8 mouse cellular contexts compared by ENCODE assay signal in the genomic region with DNA sequence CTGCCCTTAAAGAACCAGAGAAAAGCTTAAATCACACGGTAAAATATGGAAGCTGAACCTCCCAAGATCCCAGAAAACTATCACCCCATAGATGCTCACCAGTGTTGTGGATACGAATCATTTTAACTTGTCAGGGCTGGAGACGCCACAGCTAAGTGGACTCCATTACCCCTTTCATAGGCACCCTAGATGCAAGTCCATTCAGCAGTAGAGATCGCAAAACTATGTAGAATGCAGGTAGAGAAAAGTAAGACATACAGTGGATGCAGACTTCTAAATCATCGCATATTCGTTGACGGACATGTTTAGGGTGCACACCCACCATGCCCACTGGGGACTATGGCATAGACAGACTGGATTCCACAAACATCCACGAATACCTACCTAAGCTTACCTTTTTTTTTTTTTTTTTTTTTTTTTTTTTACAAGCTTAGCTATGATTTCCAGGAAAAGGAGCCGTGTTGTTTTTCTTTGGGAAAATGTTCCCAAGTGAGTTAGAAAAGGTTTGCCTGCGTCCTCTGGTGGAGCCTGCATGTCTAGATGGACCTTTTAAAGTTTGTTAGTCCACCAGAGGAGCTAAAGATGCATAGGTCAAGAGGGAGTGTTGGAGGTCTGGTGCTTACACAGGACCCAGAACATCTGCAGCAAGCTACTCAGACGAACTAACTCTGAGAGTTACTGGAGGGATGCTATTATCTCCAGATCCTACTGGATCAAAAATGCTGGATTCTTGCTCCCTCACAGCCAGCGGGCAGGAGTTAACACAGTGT. TPM values are rescaled to one million over a fixed set of nuclear protein-coding genes. Genes with fewer than 3 reads are reported as not detected.
DNase-seq lines count a peak whose midpoint lies in the region; ATAC-seq and TF ChIP-seq lines count a peak whose summit lies in the region.

No protein-coding gene starts in this region.

- DNase-seq in heart, postnatal 4 days: no peak
- DNase-seq in MEL (ENCODE audit: low read depth, low spot score): peak; percentile 62
- no peak for DNase-seq in liver, postnatal 0 days
- DNase-seq in urinary bladder, postnatal 25 days (ENCODE audit: low spot score): no peak
- DNase-seq in T-cell, adult 2 months (ENCODE audit: low spot score): no peak

- no peak overlapping the region for H3K27ac ChIP-seq in heart, embryonic 11.5 days (ENCODE audit: low read depth, low read length)
- peak overlapping the region; percentile 92 for H3K27ac ChIP-seq in MEL (ENCODE audit: control insufficient read depth, low read depth, low read length)
- H3K27ac ChIP-seq in hindbrain, embryonic 13.5 days: no peak overlapping the region
- H3K27ac ChIP-seq in liver, postnatal 0 days (ENCODE audit: low read depth): no peak overlapping the region

- H3K4me3 ChIP-seq in heart, embryonic 11.5 days (ENCODE audit: low read depth, low read length): peak overlapping the region; percentile 78
- H3K4me3 ChIP-seq in MEL (ENCODE audit: control insufficient read depth in 1 of 2, insufficient read depth in 1 of 2, low read depth in 2 of 2, low read length in 2 of 2): peak overlapping the region; percentile 77 to 83
- H3K4me3 ChIP-seq in hindbrain, embryonic 13.5 days: peak overlapping the region; percentile 70
- H3K4me3 ChIP-seq in liver, postnatal 0 days (ENCODE audit: low read depth, low read length): no peak overlapping the region

- no peak for TF ChIP-seq CTCF in MEL (IDR thresholded peaks at IDR 0.05 in 2 of 3, conservative IDR thresholded peaks at IDR 0.05 in 1 of 3; ENCODE audit: control insufficient read depth in 1 of 3, insufficient read depth in 1 of 3, low read depth in 2 of 3, low read length in 3 of 3, poor library complexity in 1 of 3, severe bottlenecking in 1 of 3)
- no peak; the same call in 1 of the 2 replicates for TF ChIP-seq CTCF in liver, postnatal 0 days (IDR thresholded peaks at IDR 0.05; ENCODE audit: low read depth)

- H3K9ac ChIP-seq in heart, embryonic 11.5 days (ENCODE audit: low read depth, low read length): peak overlapping the region; percentile 62; the same call in 1 of the 2 replicates
- H3K9ac ChIP-seq in MEL (ENCODE audit: control insufficient read depth, low read depth, low read length, poor library complexity, severe bottlenecking): peak overlapping the region; percentile 84
- H3K9ac ChIP-seq in hindbrain, embryonic 13.5 days: peak overlapping the region; percentile 76
- no peak overlapping the region for H3K9ac ChIP-seq in liver, postnatal 0 days (replicated peaks)

- peaks cover 15% of the 10 kb centered on the region; the same call in 1 of the 2 replicates for H3K4me1 ChIP-seq in heart, embryonic 11.5 days (ENCODE audit: control insufficient read depth, insufficient read depth, low read length)
- H3K4me1 ChIP-seq in MEL (ENCODE audit: control insufficient read depth in 1 of 2, insufficient read depth in 2 of 2, low read length in 2 of 2): peaks cover 20 to 21% of the 10 kb centered on the region in 2 experiments
- H3K4me1 ChIP-seq in hindbrain, embryonic 13.5 days (replicated peaks): peaks cover 38% of the 10 kb centered on the region
- H3K4me1 ChIP-seq in liver, postnatal 0 days (ENCODE audit: insufficient read depth): peaks cover 7% of the 10 kb centered on the region

- no peaks in the 10 kb centered on the region for H3K27me3 ChIP-seq in heart, embryonic 11.5 days (ENCODE audit: control insufficient read depth, insufficient read depth, low read length)
- no peaks in the 10 kb centered on the region for H3K27me3 ChIP-seq in MEL (ENCODE audit: control insufficient read depth in 1 of 2, insufficient read depth in 2 of 2, low read length in 2 of 2)
- 0 out of 2 replicates have a peak, but pooled peaks cover 4% of the 10 kb centered on the region for H3K27me3 ChIP-seq in hindbrain, embryonic 13.5 days
- peaks cover 25% of the 10 kb centered on the region for H3K27me3 ChIP-seq in liver, postnatal 0 days (ENCODE audit: insufficient read depth, low read length)

- WGBS in heart, embryonic 11.5 days (ENCODE audit: insufficient replicate concordance): 59% methylated on average over 12 of the region's 12 CpGs
- WGBS in hindbrain, embryonic 13.5 days: 76% methylated on average over 12 of the region's 12 CpGs
- WGBS in liver, postnatal 0 days (ENCODE audit: insufficient replicate concordance): 69% methylated on average over 12 of the region's 12 CpGs

- peak overlapping the region; percentile 95 for H3K4me2 ChIP-seq in heart, embryonic 11.5 days
- peak overlapping the region; percentile 84 for H3K4me2 ChIP-seq in hindbrain, embryonic 13.5 days
- H3K4me2 ChIP-seq in liver, postnatal 0 days (ENCODE audit: low read depth, low read length): peak overlapping the region; percentile 92

- no peak for TF ChIP-seq EP300 in MEL (IDR thresholded peaks at IDR 0.05; ENCODE audit: low read depth in 1 of 2, low read length in 2 of 2)
- no peak for TF ChIP-seq EP300 in liver, postnatal 0 days (IDR thresholded peaks at IDR 0.05; ENCODE audit: low read depth)

- H3K9me3 ChIP-seq in heart, embryonic 11.5 days (replicated peaks; ENCODE audit: control insufficient read depth, low read length): no peaks in the 10 kb centered on the region
- H3K9me3 ChIP-seq in MEL (replicated peaks; ENCODE audit: insufficient read depth, low read length): no peaks in the 10 kb centered on the region
- no peaks in the 10 kb centered on the region for H3K9me3 ChIP-seq in hindbrain, embryonic 13.5 days
- no peaks in the 10 kb centered on the region for H3K9me3 ChIP-seq in liver, postnatal 0 days (ENCODE audit: low read length)

- 0 out of 4 replicates have a peak, but pooled peaks of 1 of the 2 experiments have one; percentile 8 for TF ChIP-seq POLR2A in MEL (IDR thresholded peaks at IDR 0.05; ENCODE audit: control insufficient read depth in 1 of 2, insufficient read depth in 1 of 2, low read depth in 1 of 2, low read length in 2 of 2, poor library complexity in 1 of 2)

- peaks cover 63% of the 10 kb centered on the region for H3K79me2 ChIP-seq in MEL (ENCODE audit: control insufficient read depth, insufficient read depth, low read length, poor library complexity)

- ATAC-seq in heart, embryonic 11.5 days (replicated peaks; ENCODE audit: insufficient number of reproducible peaks, low FRiP score, low TSS enrichment): no peak
- ATAC-seq in hindbrain, embryonic 13.5 days (ENCODE audit: low FRiP score): no peak
- no peak for ATAC-seq in liver, postnatal 0 days
- ATAC-seq in frontal cortex, adult (ENCODE audit: low TSS enrichment): no peak

- no peaks in the 10 kb centered on the region for H3K36me3 ChIP-seq in heart, embryonic 11.5 days (ENCODE audit: control insufficient read depth, insufficient read depth, low read length)
- peaks cover 0 to 37% of the 10 kb centered on the region in 2 experiments; a peak in 3 of 4 replicates for H3K36me3 ChIP-seq in MEL (ENCODE audit: control insufficient read depth in 1 of 2, insufficient read depth in 2 of 2, low read length in 2 of 2)
- H3K36me3 ChIP-seq in hindbrain, embryonic 13.5 days: no peaks in the 10 kb centered on the region
- H3K36me3 ChIP-seq in liver, postnatal 0 days (replicated peaks; ENCODE audit: insufficient read depth, low read length): no peaks in the 10 kb centered on the region

- no peak for TF ChIP-seq RAD21 in MEL (IDR thresholded peaks at IDR 0.05; ENCODE audit: low read depth, low read length)

TF ChIP-seq in MEL, 35 proteins besides CTCF, POLR2A, EP300 and RAD21:
- no peak for TF ChIP-seq BHLHE40 (IDR thresholded peaks at IDR 0.05; ENCODE audit: borderline replicate concordance, low read depth, low read length)
- TF ChIP-seq ZNF384 (IDR thresholded peaks at IDR 0.05; ENCODE audit: low read depth, low read length): no peak
- no peak for TF ChIP-seq KAT2A (conservative IDR thresholded peaks at IDR 0.05; ENCODE audit: low read depth, low read length)
- TF ChIP-seq TBP (IDR thresholded peaks at IDR 0.05; ENCODE audit: low read depth, low read length): no peak
- TF ChIP-seq UBTF (IDR thresholded peaks at IDR 0.05; ENCODE audit: borderline replicate concordance, insufficient read depth, low read depth, low read length): no peak
- TF ChIP-seq POLR2AphosphoS5 (IDR thresholded peaks at IDR 0.05; ENCODE audit: borderline replicate concordance, low read depth, low read length): no peak
- TF ChIP-seq MYC (IDR thresholded peaks at IDR 0.05; ENCODE audit: low read depth, low read length): no peak
- TF ChIP-seq CHD2 (IDR thresholded peaks at IDR 0.05; ENCODE audit: low read length): no peak
- no peak for TF ChIP-seq TAL1 (IDR thresholded peaks at IDR 0.05; ENCODE audit: low read length)
- no peak for TF ChIP-seq GABPA (IDR thresholded peaks at IDR 0.05; ENCODE audit: low read depth, low read length)
- no peak for TF ChIP-seq TCF12 (IDR thresholded peaks at IDR 0.05; ENCODE audit: low read depth, low read length)
- no peak for TF ChIP-seq MAFK (IDR thresholded peaks at IDR 0.05; ENCODE audit: borderline replicate concordance, low read depth, low read length)

RNA-seq across cellular contexts. Expression of a gene that starts 2.5 kb away (rescaled TPM):
- 7.3 and 7.9 TPM in 2 replicates for polyA plus RNA-seq in heart, embryonic 11.5 days (2014; fragmentation: Nextera tagmentation; extraction: Ambion mirVana)
- 10 to 100 TPM; 13.6 to 16.0 TPM for total RNA-seq in heart, postnatal 4 days (2021)
- total RNA-seq in MEL (2012; rRNA removed): 26.0 and 30.9 TPM in 2 replicates
- 10 to 100 TPM; 38.8 to 87.0 TPM for polyA plus RNA-seq in MEL (2012; ENCODE audit: insufficient read depth in 1 of 2, insufficient read length in 2 of 2, low read depth in 1 of 2, low replicate concordance in 2 of 2, missing spikeins in 1 of 2)
- 15.1 TPM in 2 replicates for polyA plus RNA-seq in hindbrain, embryonic 13.5 days (2015; fragmentation: Nextera tagmentation; extraction: Ambion mirVana)
- 0.70 and 0.83 TPM in 2 replicates for polyA plus RNA-seq in liver, postnatal 0 days (2015; fragmentation: Nextera tagmentation; extraction: Ambion mirVana)

RNA-seq across cellular contexts. Expression of a gene that starts 48.0 kb away (rescaled TPM):
- 7.1 and 8.2 TPM in 2 replicates for polyA plus RNA-seq in heart, embryonic 11.5 days (2014; fragmentation: Nextera tagmentation; extraction: Ambion mirVana)
- total RNA-seq in heart, postnatal 4 days (2021): 1 to 10 TPM; 7.8 to 9.7 TPM
- 15.1 and 15.3 TPM in 2 replicates for total RNA-seq in MEL (2012; rRNA removed)
- 10 to 100 TPM in 1 of 2 experiments, not detected in 1; 20.3 TPM for polyA plus RNA-seq in MEL (2012; ENCODE audit: insufficient read depth in 1 of 2, insufficient read length in 2 of 2, low read depth in 1 of 2, low replicate concordance in 2 of 2, missing spikeins in 1 of 2)
- 14.5 and 14.9 TPM in 2 replicates for polyA plus RNA-seq in hindbrain, embryonic 13.5 days (2015; fragmentation: Nextera tagmentation; extraction: Ambion mirVana)
- polyA plus RNA-seq in liver, postnatal 0 days (2015; fragmentation: Nextera tagmentation; extraction: Ambion mirVana): 7.3 and 8.0 TPM in 2 replicates
